Mouse (Mus musculus): Measurements from ENCODE around the gene Dnajb3. TPM values are rescaled to one million over a fixed set of nuclear protein-coding genes. Genes with fewer than 3 reads are reported as not detected.

Dnajb3 gene
- total and polyA plus RNA-seq, 2 experiments from 2014 or later, result 6.9 to 11.8 TPM

DNA sequence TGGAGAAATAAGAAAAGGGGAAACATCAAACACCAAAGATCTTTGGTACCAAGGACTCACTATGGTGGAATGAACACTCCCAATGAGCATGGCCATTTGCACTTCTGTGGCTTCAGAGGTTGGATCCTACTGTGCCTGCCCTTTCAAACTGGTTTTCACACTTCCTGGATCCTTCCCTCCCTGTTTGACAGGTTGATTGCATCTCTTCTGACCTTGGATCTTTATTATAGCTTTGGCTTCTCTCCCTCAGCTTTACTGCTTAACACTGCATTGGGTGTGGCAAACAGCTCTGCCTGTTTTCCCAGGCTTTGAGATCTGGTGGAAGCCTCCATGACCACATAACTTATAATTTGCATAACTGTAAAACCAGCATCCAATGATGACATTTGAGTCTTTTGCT lies 14.8 kb upstream of the Dnajb3 start:
- DNase-seq (ENCODE audit: low spot score), result no peak
- H3K27ac ChIP-seq (ENCODE audit: low read depth, low read length), result no peak overlapping the region
- H3K36me3 ChIP-seq (ENCODE audit: insufficient read depth, low read length), result no peaks in the 10 kb centered on the region

DNA sequence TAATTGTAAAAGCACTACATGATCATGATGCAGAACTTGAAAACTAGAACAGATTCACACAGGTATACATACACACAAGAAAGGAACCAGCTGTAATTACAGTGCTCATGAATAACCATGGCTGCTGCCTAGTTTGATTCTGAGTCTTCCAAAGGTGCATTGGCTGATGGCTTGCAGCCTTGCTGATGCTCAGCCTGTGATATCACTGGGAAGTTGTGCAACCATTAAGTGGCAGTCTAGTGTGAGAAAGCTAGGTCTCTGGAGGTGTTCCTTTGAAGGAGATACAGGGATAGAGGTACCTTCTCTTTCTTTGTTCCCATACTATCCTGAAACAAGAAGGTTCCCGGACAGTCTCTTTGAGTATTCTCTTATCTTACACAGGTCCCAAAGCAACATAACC lies 13.5 kb upstream of the Dnajb3 start:
- Histone ChIP-seq H3K9me3 (ENCODE audit: low read length) (peaks cover 23% of the 10 kb centered on the region), H3K4me3 (ENCODE audit: low read depth, low read length) (no peak overlapping the region), H3K4me2 (ENCODE audit: low read depth, low read length, poor library complexity, severe bottlenecking) (no peak overlapping the region), H3K9ac (replicated peaks; ENCODE audit: low read length, poor library complexity, severe bottlenecking) (no peak overlapping the region), H3K4me1 (ENCODE audit: insufficient read depth, low read length) (no peaks in the 10 kb centered on the region), H3K36me3 (ENCODE audit: insufficient read depth, low read length) (no peaks in the 10 kb centered on the region), H3K27me3 (ENCODE audit: insufficient read depth, low read length) (no peaks in the 10 kb centered on the region), H3K27ac (ENCODE audit: low read depth, low read length) (no peak overlapping the region)
- WGBS, result 21% methylated on average over 1 of the region's 1 CpGs
- ATAC-seq (ENCODE audit: low FRiP score) (no peak), DNase-seq (ENCODE audit: low spot score) (no peak)
- no peak for TF ChIP-seq CTCF (IDR thresholded peaks at IDR 0.05)

More for the DNA sequence above, 14.8 kb upstream of the Dnajb3 start:
- Histone ChIP-seq H3K4me3 (ENCODE audit: low read depth, low read length) (no peak overlapping the region), H3K27me3 (ENCODE audit: insufficient read depth, low read length) (no peaks in the 10 kb centered on the region), H3K4me1 (ENCODE audit: insufficient read depth, low read length) (no peaks in the 10 kb centered on the region), H3K9me3 (ENCODE audit: low read length) (peaks cover 13% of the 10 kb centered on the region), H3K9ac (replicated peaks; ENCODE audit: low read length, poor library complexity, severe bottlenecking) (no peak overlapping the region), H3K4me2 (ENCODE audit: low read depth, low read length, poor library complexity, severe bottlenecking) (no peak overlapping the region)
- ATAC-seq (ENCODE audit: low FRiP score), result no peak
- no peak for TF ChIP-seq CTCF (IDR thresholded peaks at IDR 0.05)

DNA sequence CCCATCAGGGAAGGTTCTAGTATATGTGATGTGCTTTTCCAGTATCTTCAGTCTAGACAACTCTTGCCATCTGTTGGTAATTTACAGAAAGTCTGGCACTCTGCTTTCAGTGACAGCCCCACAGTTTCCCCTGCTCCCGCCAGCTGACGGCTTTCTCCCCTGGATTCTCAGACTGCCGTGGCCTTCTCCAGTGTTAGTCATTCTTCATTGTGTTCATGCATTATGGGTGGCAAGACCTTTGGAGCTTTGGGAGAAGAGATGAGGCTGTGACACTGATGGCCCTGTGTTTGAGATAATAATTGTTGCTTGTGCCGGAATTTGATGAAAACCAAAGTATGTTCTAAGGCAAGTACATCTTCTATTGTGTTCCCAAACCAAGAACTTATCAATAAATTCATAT lies 13.0 kb upstream of the Dnajb3 start:
- no peak for TF ChIP-seq CTCF (IDR thresholded peaks at IDR 0.05)

DNA sequence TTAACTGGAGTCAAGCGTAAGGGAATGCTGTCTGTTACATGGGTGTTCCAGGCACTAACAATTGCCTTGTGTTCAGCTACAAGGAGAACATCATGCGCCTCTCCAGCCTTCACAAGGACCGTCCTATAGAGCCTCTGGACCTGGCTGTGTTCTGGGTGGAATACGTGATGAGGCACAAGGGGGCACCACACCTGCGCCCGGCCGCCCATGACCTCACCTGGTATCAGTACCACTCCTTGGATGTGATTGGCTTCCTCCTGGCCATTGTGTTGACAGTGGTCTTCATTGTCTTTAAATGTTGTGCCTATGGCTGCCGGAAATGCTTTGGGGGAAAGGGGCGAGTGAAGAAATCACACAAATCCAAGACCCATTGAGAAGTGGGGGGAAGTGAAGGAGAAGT lies 12.5 kb upstream of the Dnajb3 start:
- Histone ChIP-seq H3K9ac (replicated peaks; ENCODE audit: low read length, poor library complexity, severe bottlenecking) (no peak overlapping the region), H3K4me2 (ENCODE audit: low read depth, low read length, poor library complexity, severe bottlenecking) (no peak overlapping the region), H3K4me3 (ENCODE audit: low read depth, low read length) (no peak overlapping the region), H3K4me1 (ENCODE audit: insufficient read depth, low read length) (no peaks in the 10 kb centered on the region), H3K36me3 (ENCODE audit: insufficient read depth, low read length) (no peaks in the 10 kb centered on the region), H3K27ac (ENCODE audit: low read depth, low read length) (no peak overlapping the region), H3K27me3 (ENCODE audit: insufficient read depth, low read length) (no peaks in the 10 kb centered on the region), H3K9me3 (ENCODE audit: low read length) (peaks cover 33% of the 10 kb centered on the region)
- DNase-seq (ENCODE audit: low spot score), result peak; percentile 1
- TF ChIP-seq CTCF (IDR thresholded peaks at IDR 0.05), result no peak
- 74% methylated on average over 9 of the region's 9 CpGs for WGBS
- ATAC-seq (ENCODE audit: low FRiP score), result no peak

More for the DNA sequence above, 13.0 kb upstream of the Dnajb3 start:
- Histone ChIP-seq H3K27me3 (ENCODE audit: insufficient read depth, low read length) (no peaks in the 10 kb centered on the region), H3K4me2 (ENCODE audit: low read depth, low read length, poor library complexity, severe bottlenecking) (no peak overlapping the region), H3K36me3 (ENCODE audit: insufficient read depth, low read length) (no peaks in the 10 kb centered on the region), H3K27ac (ENCODE audit: low read depth, low read length) (no peak overlapping the region), H3K9ac (replicated peaks; ENCODE audit: low read length, poor library complexity, severe bottlenecking) (no peak overlapping the region), H3K9me3 (ENCODE audit: low read length) (peaks cover 28% of the 10 kb centered on the region), H3K4me3 (ENCODE audit: low read depth, low read length) (no peak overlapping the region), H3K4me1 (ENCODE audit: insufficient read depth, low read length) (no peaks in the 10 kb centered on the region)
- no peak for ATAC-seq (ENCODE audit: low FRiP score)
- peak; percentile 3 for DNase-seq (ENCODE audit: low spot score)
- WGBS, result 47% methylated on average over 4 of the region's 4 CpGs

DNA sequence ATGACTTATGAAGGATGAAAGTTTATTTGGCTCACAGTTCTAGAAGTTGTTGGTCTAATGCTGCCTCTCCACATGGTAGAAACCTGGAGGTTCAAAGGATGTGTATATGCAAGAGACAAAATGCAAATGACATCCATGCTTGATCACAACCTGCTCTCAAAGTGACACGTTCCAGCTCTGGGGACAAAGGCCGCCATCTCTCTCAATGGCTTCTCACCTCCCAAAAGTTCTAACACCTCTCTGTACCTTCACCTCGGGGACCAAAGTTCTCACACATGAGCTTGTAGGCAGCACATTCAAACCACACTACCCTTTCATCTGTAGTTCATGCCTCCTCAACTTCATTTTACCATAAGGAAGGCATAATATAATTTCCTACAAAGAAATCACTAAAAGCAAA lies 12.0 kb upstream of the Dnajb3 start:
- DNase-seq (ENCODE audit: low spot score) (peak; percentile 21), ATAC-seq (ENCODE audit: low FRiP score) (no peak)
- no peak overlapping the region for H3K4me3 ChIP-seq (ENCODE audit: low read depth, low read length)
- H3K4me2 ChIP-seq (ENCODE audit: low read depth, low read length, poor library complexity, severe bottlenecking), result no peak overlapping the region
- no peak for TF ChIP-seq CTCF (IDR thresholded peaks at IDR 0.05)
- H3K4me1 ChIP-seq (ENCODE audit: insufficient read depth, low read length), result no peaks in the 10 kb centered on the region
- peaks cover 38% of the 10 kb centered on the region for H3K9me3 ChIP-seq (ENCODE audit: low read length)
- H3K36me3 ChIP-seq (ENCODE audit: insufficient read depth, low read length), result no peaks in the 10 kb centered on the region
- 44% methylated on average over 3 of the region's 3 CpGs for WGBS
- no peak overlapping the region for H3K9ac ChIP-seq (replicated peaks; ENCODE audit: low read length, poor library complexity, severe bottlenecking)
- no peak overlapping the region for H3K27ac ChIP-seq (ENCODE audit: low read depth, low read length)
- H3K27me3 ChIP-seq (ENCODE audit: insufficient read depth, low read length), result no peaks in the 10 kb centered on the region

DNA sequence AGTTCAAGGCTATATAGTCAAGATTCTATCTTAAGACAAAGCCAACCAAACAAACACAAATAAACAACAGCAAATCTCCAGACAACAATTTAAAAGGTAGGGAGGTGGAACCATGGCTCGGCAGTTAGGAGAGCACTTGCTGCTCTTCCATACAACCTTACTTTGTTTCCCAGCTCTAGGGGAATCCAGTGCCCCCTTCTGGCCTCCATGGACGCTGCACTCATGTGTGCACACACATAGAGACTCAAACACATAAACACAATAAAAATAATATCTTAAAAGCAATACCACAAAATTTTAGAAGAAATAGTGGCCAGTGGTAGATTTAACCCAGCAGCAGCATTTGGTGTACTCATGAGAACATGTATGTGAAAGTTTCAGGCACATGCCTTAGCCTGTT lies 11.6 kb upstream of the Dnajb3 start:
- TF ChIP-seq CTCF (IDR thresholded peaks at IDR 0.05), result peak; percentile 27
- Histone ChIP-seq H3K9me3 (ENCODE audit: low read length) (peaks cover 40% of the 10 kb centered on the region), H3K4me1 (ENCODE audit: insufficient read depth, low read length) (no peaks in the 10 kb centered on the region), H3K9ac (replicated peaks; ENCODE audit: low read length, poor library complexity, severe bottlenecking) (no peak overlapping the region), H3K4me2 (ENCODE audit: low read depth, low read length, poor library complexity, severe bottlenecking) (no peak overlapping the region), H3K27ac (ENCODE audit: low read depth, low read length) (no peak overlapping the region), H3K27me3 (ENCODE audit: insufficient read depth, low read length) (no peaks in the 10 kb centered on the region), H3K4me3 (ENCODE audit: low read depth, low read length) (no peak overlapping the region), H3K36me3 (ENCODE audit: insufficient read depth, low read length) (no peaks in the 10 kb centered on the region)
- ATAC-seq (ENCODE audit: low FRiP score) (no peak), DNase-seq (ENCODE audit: low spot score) (peak; percentile 0)
- WGBS, result 63% methylated on average over 2 of the region's 2 CpGs

All from midbrain, postnatal 0 days (tissue).